Mouse (Mus musculus) left cerebral cortex, adult 2 months (tissue): ENCODE data around the gene Slc9b1. TPM values are rescaled to one million over a fixed set of nuclear protein-coding genes. Genes with fewer than 3 reads are reported as not detected.

Experiments
- DNase-seq, 2 experiments: peaks; one replicate each; pipeline ENCODE4 v3.0.0; 2021 to 2022; ENCODE audit warnings: low spot score in 2 of 2, mixed read lengths in 1 of 2; ENCODE audit errors: extremely low spot score in 1 of 2
- H3K27ac ChIP-seq: fragments of 200-600 bp; 2 replicates; pipeline ENCODE4 v1.8.1; 2022
- H3K4me3 ChIP-seq: fragments of 200-600 bp; 2 replicates; pipeline ENCODE4 v1.8.1; 2022
- CTCF ChIP-seq: fragments of 200-600 bp; IDR thresholded peaks from 2 replicates; pipeline ENCODE4 v1.8.1; 2022; ENCODE audit warnings: antibody characterized with exemption, mild to moderate bottlenecking, moderate library complexity
- intact Hi-C: fragments of 180-260 bp; cut with DNase I; formaldehyde crosslinking; loops from one replicate; pipeline ENCODE4 v1.15.1; 2025
- total RNA-seq, 2 experiments: library from RNA; stranded (reverse); gene quantifications; 2 replicates each; pipeline ENCODE4 v1.2.3; 2021

Gene Slc9b1
- total RNA-seq, 2 experiments from 2014 or later = 0.52 TPM; not detected in 1

- no peak overlapping the region for H3K27ac ChIP-seq
- intact Hi-C loops = no loop called here
- H3K4me3 ChIP-seq = no peak overlapping the region
- DNase-seq = no peak
- no peak for TF ChIP-seq CTCF
Measured at GRCm38 (mm10) chr3:135327176-135327575, 20.7 kb upstream of the Slc9b1 start.

- intact Hi-C loops = no loop called here
- no peak overlapping the region for H3K27ac ChIP-seq
- no peak overlapping the region for H3K4me3 ChIP-seq
- DNase-seq = no peak
- peak; percentile 7; the same call in 1 of the 2 replicates for TF ChIP-seq CTCF
Measured at GRCm38 (mm10) chr3:135327601-135328000, 20.2 kb upstream of the Slc9b1 start.

- H3K27ac ChIP-seq = no peak overlapping the region
- intact Hi-C loops = no loop called here
- peak; percentile 50 for TF ChIP-seq CTCF
- no peak for DNase-seq
- no peak overlapping the region for H3K4me3 ChIP-seq
Measured at GRCm38 (mm10) chr3:135328560-135328959, 19.3 kb upstream of the Slc9b1 start.

- no peak for TF ChIP-seq CTCF
- Histone ChIP-seq H3K4me3 (no peak overlapping the region), H3K27ac (no peak overlapping the region)
- intact Hi-C loops = no loop called here
- no peak for DNase-seq
Measured at GRCm38 (mm10) chr3:135332691-135333090, 15.1 kb upstream of the Slc9b1 start.

GRCm38 (mm10) chr3:135333763-135334162 lies 14.1 kb upstream of the Slc9b1 start:
- no peak overlapping the region for H3K27ac ChIP-seq
- no peak for TF ChIP-seq CTCF
- DNase-seq = no peak
- no peak overlapping the region for H3K4me3 ChIP-seq
- intact Hi-C loops = no loop called here

GRCm38 (mm10) chr3:135349022-135349421 lies 1.2 kb downstream of the Slc9b1 start:
- TF ChIP-seq CTCF = no peak
- no peak overlapping the region for H3K27ac ChIP-seq
- no peak overlapping the region for H3K4me3 ChIP-seq
- intact Hi-C loops = no loop called here
- DNase-seq = no peak

- intact Hi-C loops = no loop called here
- H3K4me3 ChIP-seq = no peak overlapping the region
- H3K27ac ChIP-seq = no peak overlapping the region
- DNase-seq = no peak
- TF ChIP-seq CTCF = no peak
Measured at GRCm38 (mm10) chr3:135351857-135352256, 4.0 kb downstream of the Slc9b1 start.

GRCm38 (mm10) chr3:135357394-135357793 lies 9.6 kb downstream of the Slc9b1 start:
- Histone ChIP-seq H3K27ac (no peak overlapping the region), H3K4me3 (no peak overlapping the region)
- intact Hi-C loops = no loop called here
- no peak for TF ChIP-seq CTCF
- DNase-seq = no peak

GRCm38 (mm10) chr3:135375836-135376235 lies 28.0 kb downstream of the Slc9b1 start:
- intact Hi-C loops = no loop called here
- no peak for TF ChIP-seq CTCF
- Histone ChIP-seq H3K27ac (no peak overlapping the region), H3K4me3 (no peak overlapping the region)
- no peak for DNase-seq

GRCm38 (mm10) chr3:135377445-135377844 lies 29.6 kb downstream of the Slc9b1 start:
- intact Hi-C loops = no loop called here
- Histone ChIP-seq H3K27ac (no peak overlapping the region), H3K4me3 (no peak overlapping the region)
- no peak for DNase-seq
- TF ChIP-seq CTCF = no peak

- DNase-seq = no peak
- H3K4me3 ChIP-seq = no peak overlapping the region
- intact Hi-C loops = no loop called here
- TF ChIP-seq CTCF = no peak
- H3K27ac ChIP-seq = no peak overlapping the region
Measured at GRCm38 (mm10) chr3:135379868-135380267, 32.0 kb downstream of the Slc9b1 start.

GRCm38 (mm10) chr3:135393186-135393585 lies 45.4 kb downstream of the Slc9b1 start:
- intact Hi-C loops = no loop called here
- TF ChIP-seq CTCF = no peak
- DNase-seq = no peak
- H3K27ac ChIP-seq = no peak overlapping the region
- H3K4me3 ChIP-seq = no peak overlapping the region

- H3K4me3 ChIP-seq = no peak overlapping the region
- H3K27ac ChIP-seq = no peak overlapping the region
- intact Hi-C loops = no loop called here
- DNase-seq = no peak
- no peak for TF ChIP-seq CTCF
Measured at GRCm38 (mm10) chr3:135395085-135395484, 47.3 kb downstream of the Slc9b1 start.

GRCm38 (mm10) chr3:135396081-135396480 lies 48.3 kb downstream of the Slc9b1 start:
- TF ChIP-seq CTCF = no peak
- intact Hi-C loops = no loop called here
- DNase-seq = no peak
- Histone ChIP-seq H3K27ac (no peak overlapping the region), H3K4me3 (no peak overlapping the region)
